Mouse (Mus musculus) lung, postnatal 36 days (tissue): ENCODE measurements around the gene Whrn.

Source experiments
- DNase-seq: peaks from one replicate; pipeline ENCODE4 v3.0.0; 2022; ENCODE audit warnings: mixed read lengths

Whrn gene

DNA sequence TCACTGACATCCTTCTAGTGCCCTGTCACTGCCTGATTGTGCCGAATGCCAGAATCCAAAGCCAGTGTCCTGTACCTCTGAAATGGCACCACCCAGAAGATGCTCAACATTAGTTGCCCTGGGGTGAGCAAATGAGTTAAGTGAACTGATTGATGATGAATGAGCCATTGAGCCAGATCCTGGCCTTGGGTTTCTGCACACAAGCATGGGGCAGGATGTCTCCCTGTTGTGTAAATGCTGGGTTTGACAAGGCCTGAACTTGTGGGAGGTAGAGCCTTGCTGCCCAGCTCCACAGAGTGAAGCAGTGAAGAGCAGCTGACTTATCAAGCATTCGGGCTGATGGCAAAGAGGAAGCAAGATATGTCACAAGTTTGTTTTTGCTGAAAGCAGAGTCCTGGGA, 52.7 kb downstream of the Whrn start:
- no peak for DNase-seq

DNA sequence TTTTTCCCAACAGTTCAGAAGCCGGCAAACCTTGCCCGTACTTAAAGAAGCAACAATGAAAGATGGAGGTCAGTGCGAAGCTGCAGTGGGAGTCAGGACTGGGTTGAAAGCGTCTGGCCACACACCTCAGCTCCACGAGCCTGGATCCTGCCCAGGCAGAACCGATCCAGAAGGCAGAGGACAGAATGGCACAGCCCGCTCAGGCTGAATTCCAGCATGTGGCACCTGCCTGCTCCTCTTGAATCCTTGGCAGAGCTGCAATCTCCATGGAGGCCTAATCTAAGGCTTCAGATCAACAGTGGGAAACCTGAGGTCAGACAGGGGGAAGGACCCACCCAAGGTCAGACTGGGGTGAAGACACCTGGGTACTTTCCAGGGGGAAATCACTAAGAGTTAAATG, 54.2 kb downstream of the Whrn start:
- no peak for DNase-seq

DNA sequence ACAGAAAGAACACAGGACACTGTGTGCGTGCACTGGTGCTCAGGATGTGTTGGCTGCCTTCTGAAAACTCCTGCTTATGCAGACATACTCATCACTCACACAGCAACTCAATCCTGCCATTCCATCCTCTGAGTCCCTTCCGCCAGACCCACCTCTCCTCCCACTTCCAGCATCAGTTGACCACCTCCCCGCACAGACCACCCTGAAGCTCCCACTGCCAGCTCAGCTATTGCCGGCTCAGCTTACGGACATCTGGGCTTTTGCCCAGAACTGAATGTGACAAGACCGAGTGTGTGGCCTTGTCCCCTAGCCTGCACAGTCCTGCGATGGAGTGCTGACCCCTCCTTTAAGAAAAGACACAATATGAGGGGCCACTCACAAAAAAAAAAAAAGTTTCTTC, 55.5 kb downstream of the Whrn start:
- DNase-seq: no peak

DNA sequence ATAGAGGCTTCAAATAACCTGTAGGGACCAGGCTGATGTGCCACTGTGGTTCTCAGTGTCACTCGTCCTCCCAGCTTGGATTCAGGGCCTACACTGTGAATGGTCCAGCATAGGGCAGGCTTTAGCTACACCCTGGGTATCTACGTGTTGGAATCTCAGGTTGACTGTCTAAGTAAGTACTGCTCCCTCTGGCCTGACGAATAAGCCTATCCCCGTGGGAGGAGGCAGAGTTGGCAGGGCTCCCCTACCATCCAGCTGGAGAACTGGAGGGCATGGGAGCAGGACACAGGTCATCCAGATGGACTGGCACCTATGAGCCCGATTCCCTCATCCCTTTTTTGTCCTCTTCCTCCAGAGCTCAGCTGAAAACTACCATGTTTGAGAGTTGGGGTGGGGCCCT, 57.8 kb downstream of the Whrn start:
- DNase-seq: no peak

DNA sequence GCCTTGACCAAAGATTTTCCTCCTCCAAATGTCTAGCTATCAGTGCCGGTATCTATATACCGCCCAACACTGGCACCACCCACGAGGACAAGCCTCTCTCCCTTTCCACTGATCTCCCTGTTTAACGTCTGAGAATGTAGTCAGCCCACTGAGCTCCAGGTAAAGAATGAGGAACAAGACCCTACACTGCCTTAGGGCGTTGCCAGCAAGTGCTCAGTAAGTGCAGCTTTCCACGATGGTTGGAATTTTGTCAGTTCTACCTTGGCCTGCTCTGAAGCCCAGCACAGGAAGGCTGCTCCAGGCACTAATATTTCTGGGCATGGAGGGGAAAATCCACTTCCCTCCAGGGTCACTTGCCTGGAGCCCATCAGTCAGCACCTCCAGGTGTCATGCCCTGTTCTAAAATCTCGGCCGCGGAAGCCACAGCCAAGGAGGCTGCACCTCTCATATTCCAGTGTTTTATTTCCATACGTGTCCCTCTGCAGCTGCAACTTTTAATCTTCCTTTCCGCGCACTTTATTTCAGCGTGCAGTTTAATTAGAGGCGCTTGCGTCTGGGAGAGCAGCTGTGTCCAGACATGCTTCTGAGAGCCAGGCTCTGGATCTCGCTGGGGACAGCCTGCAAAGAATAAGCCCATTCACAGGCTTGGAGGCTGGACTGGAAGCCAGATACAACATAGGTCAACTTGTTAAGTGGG, 58.5 kb downstream of the Whrn start:
- no peak for DNase-seq

DNA sequence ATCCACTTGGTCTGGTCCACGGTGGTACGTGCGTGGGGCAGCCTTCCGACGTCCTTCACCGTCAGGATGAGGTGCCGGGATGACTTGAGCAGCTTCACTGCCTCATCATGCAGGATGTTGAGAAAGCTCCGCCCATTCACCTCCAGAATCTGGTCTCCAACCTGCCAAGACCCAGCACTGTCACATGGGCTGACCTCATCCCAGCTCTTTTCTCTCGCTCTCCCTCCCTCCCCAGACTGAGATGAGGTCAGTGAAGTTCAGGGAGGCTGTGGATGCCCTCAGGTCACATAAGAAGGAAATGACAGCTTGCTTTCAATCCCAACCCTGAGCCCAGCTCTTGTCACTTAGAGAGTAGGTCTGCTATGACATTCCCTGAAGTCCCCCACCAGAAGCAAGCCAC, 60.4 kb downstream of the Whrn start:
- no peak for DNase-seq

DNA sequence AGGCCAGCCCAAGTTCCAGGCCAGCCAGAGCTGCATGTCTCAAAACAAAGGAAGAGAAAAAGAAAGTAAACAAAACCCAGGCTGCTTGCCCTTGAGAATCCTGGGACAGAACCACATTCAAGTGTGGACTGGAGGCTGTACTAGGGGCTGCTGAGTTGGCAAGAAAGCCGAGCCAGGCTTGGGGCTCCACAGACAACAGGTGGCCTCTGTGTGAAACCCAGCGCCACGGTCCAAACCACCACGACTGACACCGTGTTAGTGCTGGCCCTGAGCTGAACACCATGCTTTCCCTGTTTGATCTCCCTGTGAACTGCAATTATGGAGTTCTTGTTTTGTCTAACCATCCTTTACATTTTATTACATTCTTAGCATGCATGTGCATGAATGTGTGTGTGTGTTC, 64.7 kb downstream of the Whrn start:
- DNase-seq: no peak

DNA sequence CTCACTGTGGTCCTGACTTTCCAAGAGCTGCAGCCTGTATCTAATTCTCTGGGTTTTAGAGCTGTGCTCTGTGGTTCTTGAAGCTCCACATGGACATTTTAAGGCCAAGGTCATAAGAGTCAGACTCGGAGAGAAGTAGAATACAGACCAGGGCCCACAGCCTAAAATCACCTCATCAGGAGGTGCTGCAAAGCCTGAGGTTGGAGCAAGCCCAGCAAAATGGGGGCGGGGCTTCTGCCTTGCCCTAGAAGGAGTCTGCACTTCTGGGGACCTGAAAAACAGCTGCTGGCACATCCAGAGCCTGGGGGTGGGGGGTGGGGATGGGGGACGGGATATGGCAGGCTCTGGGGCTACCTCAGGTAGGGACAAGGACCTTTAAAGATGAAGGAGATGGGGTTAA, 65.4 kb downstream of the Whrn start:
- DNase-seq: no peak

DNA sequence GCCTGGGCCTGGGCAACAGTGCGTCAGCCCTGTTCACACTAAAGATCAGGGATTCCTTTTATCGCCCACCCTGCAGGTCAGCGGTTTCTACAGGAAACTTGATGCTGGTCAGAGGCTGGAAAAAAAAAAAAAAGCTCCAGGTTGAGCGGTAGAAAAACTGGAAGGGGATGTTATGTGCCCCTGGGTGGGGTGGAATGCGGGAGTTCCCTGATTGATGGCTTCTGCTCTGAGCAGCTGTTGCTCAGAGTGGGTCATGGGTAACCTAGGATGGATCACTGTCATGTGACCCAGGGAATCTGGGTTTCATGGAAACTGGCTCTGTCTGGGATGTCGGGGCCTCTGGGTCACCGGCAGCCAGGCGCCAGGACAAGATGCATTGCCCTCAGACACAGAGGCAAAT, 69.5 kb downstream of the Whrn start:
- DNase-seq: no peak

DNA sequence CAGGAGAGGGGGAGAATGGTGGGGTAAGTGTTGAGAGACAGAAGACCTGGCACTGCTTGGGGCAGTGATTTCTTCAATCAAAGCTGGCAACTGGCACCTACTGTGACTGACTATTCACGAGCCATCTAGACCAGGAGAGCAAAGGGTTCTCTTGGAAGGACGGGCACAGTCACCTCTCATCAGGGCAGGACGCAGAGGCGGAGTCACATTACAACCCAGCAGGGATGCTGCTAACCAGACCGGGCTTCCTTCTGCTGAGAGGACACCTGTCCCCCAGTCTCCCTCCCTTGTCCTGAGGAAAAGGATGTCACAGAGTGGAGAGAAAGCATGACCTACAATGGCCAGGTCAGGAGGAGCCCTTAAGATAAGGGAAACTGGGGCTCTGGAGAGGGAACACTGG, 72.0 kb downstream of the Whrn start:
- no peak for DNase-seq

DNA sequence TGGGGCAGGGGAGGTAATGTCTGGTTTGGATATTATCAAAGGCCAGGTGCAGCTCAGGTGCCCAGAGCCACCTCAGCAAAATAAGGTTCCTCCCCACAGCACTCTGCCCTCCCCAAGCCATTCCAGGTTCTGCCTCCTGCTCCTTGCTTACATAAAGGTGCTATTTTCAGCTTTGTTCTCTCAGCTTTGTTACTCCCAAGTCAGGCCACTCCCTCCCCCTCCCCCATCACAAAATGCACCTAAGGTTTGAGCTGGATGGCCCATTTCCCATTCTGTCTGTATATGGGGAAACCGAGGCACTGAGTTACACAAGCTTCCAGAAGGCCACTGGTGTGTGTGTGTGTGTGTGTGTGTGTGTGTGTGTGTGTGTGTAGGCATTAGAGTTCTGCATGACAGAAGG, 72.6 kb downstream of the Whrn start:
- DNase-seq: no peak

DNA sequence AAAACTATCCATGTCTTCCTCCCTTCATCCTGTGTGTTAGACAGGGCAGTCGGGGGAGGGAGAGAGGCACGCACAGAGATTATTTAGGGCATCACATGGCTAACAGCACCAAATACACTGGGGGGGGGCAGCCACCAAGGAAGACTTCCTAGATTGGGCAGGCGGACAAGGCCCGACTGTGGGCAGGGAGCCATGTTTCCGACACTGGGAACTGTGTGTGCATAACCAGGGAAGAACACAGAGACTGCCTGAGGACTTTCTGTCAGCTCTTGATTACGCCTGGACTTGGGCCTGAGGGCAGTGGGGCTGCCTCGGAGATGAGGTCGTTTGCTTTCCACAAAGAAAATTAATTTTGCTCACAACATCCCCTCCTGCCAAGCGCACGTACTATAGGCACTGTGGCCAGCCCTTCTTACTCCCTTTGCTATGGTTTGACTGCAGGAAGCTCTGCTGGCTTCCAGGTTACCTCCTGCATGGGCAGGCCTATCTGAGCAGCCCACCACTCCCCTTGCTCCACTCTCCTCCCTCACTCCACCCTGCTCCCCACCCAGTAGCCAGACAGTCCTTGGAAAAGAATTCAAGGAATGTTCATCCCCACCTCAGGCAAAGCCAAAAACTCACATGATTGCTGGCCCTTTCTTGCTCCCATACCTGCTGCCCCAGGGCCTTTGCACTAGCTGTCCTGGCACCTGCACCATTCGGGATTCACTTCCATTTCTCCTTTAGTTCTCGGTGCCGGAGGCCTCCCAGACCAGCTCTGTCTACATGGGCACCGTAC, 75.5 kb downstream of the Whrn start:
- no peak for DNase-seq

DNA sequence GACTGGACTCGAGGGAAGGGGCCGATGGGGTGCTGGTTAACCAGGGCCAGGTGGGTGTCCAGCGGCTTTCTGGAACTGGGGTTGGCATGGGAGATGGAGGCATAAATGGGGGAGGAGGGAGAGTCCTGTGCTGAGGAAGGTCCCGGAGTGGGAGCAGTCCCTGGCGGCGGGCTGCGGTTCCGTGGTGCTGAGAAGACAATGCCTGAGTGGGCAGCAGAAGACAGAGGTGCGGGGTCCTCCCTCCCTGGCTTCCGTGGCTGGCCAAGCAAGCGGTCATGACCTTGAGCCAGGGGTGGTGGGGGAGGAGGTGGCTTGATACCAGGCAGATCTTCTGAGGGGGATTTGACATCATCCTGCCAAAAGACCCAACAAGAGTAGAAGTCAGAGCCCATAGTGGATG, 77.5 kb downstream of the Whrn start:
- no peak for DNase-seq

DNA sequence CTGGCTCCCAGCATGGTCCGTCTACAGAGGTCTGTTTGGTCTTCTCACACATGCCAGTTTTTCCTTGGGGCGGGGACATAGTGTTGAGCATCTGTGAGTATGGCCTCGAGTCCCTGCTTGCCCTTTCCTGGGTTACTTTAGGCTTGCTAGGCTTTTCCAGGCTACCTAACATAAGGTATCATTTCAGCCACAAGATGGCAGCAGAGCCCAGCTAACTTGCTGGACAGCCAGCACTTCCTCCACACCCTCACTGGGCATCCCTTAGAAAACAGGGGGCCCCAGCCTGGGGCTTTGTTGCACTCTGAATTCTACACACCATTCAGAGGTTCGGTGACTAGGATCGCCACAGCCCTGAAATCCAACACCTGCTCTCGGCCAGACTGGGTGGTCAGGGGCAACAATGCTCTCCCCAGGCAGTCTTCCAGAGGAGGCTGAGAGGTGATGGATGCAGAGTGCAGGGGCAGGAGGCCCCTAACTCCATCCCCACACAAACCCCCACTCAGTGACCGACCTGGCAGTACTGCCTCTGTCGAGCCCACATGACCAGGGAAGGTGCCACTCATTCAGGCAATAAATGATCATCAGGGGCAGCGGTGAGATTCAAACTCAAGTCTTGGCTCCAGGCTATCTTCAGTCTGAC, 78.4 kb downstream of the Whrn start:
- peak; percentile 94 for DNase-seq

DNA sequence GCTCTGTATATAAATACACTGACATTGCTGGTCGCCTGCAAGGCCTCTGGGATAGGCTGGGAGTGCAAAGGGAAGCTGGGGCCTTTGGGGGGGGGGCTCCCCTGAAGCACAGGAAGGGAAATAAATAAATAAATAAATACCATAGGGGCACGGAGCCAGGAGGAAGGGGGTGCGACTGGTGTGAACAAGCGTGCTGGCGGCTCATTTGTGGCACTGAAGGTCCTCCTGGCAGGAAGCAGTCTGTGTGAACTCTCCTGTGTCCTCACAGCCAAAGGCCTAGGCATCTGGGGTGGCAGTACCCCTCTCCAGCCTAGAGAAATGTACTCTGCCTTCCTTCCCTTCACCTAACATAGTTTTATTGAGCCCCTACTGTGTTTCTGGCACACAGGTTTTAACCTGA, 80.8 kb downstream of the Whrn start:
- peak; percentile 7 for DNase-seq

DNA sequence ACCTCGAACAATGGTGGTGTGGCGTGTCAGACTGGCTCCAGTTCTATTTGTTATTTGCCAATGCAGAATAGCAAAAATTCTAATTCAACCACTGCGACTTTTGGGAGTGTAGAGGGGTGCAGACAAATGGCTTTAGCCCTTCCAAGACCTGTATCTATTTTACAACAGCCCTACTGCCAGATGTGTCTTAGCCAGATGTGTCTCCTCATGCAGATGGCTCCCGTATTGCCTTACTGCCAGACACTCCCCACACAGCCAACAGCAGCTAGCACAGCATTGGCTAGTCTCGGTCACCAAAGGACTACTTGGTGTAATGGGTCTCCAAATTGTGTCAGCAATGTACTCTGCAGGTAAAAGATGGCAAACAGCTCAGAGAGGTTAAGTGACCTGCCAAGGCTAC, 84.6 kb downstream of the Whrn start:
- no peak for DNase-seq

DNA sequence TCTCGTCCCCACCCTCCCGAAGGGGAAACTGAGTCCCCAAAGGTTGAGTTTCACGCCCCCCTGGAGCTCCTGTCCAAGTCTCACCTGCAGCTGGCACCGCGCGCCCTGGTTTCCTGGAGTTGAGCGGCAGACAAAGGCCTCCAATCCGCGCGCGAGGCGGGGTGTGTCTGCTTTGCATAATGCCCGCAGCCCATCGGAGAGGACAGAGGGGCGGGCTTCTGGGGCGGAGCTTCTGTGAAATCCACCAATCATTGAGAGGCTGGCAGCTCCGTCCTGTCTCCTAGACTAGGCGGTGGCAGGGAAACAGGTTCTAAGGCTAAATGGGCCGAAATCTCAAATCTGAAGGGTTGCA, 85.2 kb downstream of the Whrn start:
- peak; percentile 98 for DNase-seq

DNA sequence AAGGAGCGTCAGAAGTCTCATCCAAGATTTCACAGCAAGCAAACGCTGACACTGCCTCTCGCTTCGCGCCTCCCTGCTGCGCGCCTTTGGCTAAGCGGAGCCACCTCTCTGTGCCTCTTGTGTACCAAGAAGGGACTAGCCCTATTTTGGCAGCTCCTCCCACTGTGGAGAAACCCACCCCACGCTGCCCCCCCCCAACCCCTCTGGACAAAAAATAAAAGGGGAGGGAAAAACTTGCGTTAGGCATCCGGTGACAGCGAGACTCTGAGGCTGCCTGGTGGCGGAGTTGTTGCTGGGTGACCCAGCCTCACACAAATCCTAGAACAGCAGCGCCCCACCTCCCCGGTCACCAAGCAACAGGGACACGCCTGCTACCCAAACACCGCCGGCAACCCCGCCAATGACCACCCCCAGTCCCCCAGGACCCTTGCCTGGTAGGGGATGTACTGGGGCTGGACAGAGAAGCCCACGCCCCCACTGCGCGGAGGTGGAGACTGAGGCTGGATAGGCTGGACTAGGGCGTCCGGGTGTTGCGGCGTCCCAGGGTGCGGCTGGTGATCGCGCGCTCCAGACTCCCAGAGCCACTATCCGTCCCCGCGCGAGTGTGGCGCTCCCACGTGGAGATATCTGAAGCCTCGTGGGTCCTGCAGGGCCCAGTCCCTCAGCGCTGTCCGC, 85.7 kb downstream of the Whrn start:
- DNase-seq: peak; percentile 77

DNA sequence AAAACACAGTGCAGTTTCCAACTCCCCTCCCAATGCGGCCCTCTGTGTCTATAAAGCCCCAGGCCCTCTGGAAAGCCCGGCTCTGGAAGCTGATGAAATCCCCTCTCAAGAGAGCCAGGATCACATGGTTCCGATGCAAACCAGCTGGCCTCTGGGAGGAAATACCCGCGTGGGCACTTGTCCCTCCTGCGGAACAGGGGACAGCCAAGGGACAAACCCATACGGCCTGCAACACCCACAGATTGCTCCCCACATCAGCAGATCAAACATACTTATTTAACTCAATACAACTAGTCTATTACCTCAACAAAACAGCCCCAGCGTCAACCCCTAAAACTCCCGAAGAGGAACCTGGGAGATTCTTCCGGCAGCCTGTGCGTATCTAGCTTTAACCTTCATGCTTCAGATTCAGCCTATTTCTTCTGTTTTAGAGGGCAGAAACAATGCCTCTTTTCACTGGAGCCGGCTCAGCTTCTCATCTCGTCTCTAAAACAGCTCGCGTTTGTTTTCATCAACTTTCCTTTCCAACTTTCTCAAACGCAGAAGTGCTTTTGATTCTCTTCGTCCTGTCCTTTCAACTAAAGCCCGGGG, 86.4 kb downstream of the Whrn start:
- DNase-seq: peak; percentile 69

DNA sequence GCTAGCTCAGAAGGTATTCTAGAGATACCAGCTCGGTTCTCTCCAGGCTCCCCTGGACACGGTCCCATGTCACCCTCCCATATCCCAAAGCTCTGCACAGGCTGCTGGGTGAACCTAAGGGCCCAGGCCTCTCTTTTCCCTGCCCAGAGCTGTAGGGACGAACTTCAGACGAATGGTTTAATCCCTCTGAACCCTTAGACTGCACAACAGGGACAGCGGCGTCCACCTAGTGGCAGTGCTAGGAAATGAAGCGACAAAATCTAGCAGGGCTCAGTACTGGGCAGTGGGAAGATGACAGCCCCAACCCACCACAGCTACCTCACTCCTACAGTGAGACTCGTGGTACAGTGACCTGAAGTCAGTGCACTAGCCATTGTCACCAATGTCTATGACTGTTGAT, 87.1 kb downstream of the Whrn start:
- peak; percentile 77 for DNase-seq

DNA sequence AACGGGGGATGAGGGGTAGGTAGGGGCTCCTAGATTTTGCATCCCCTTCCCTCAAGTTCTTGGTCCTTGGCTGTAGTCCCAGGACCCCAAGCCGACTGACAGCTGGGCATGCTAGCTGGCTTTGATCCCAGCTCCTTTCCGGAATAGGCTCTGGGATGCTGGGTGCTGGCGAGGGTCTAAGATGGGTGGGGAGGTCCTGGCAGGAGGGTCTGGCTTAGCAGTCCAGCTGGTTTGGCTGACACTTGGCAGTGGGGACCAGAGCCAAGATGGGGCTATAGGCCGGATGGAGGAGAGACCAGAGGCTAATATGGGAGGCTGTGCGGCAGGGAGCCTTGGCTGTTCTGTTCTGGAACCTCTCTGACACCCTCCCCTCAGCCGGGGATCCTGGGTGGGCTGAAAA, 87.5 kb downstream of the Whrn start:
- peak; percentile 10 for DNase-seq

DNA sequence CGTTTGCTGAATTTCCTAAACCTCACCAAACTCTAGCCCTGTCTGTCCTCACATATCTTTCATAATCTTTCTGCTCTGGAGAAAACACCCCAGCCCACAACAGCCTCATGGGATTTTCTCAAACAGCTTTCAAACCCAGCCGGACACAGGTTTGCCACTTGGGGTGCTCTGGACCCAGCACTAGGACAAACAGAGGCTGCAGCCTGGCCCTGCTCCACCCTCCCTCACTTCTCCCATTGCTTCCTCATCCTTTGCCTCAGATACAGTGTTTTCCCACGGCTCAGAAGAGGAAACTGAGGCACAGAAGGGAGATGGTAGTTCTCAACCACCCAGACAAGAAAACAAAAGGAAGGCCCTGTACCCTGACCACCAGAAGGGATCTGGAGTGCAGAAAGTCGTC, 90.1 kb downstream of the Whrn start:
- peak; percentile 20 for DNase-seq

DNA sequence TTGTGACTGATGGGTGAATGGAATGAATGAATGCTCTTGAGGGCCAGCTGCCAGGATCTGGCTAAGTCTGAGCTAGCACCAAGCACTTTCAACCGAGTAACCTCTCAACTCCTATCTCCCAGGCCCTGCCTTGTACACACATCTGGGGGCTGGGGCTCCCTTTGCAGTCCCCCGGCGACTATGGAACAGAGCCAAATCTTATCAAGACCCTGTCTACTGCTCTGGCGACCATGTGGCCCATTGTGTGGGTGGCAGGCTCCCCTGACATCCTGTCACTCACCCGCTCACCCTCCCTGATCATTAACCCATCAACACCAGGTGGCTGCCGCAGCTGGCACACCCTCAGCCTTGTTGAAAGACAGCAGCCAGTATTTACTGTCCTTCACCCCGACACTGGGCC, 90.7 kb downstream of the Whrn start:
- DNase-seq: peak; percentile 57
